Mouse (Mus musculus): ENCODE data around the gene Gfpt2.

DNA sequence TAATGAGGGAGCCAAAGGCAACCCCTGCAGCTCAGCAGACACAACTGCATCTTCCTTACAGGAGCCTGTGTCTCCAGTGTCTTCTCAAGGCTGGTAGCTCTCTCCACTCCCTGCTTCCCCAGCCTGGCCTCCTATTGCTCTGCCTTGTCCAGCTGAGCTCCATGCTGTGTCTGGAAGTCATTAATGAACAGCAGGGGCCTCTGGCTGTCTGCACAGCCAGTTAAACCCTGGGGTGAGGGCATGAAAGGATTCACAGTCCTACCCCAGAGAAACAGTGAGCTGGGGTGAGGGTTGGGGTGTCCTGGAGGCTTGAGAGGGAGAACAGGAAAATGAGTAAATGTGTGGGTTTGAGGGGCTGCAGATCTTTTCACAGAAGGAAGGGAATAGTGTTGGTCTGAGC is 30.4 kb upstream of the Gfpt2 start:
- TF ChIP-seq CTCF (IDR thresholded peaks at IDR 0.05; ENCODE audit: low read depth) = no peak
- no peak for TF ChIP-seq EP300 (IDR thresholded peaks at IDR 0.05; ENCODE audit: low read depth)
